Mouse (Mus musculus) stomach, postnatal 0 days (tissue): ENCODE data around the gene Rfx8.

Experiments used
- CTCF ChIP-seq: IDR thresholded peaks from 2 replicates; pipeline ENCODE4 v1.5.1; 2016; ENCODE audit warnings: antibody characterized with exemption, low read depth, mild to moderate bottlenecking, moderate library complexity
- EP300 ChIP-seq: optimal IDR thresholded peaks from 2 replicates; pipeline ENCODE3; 2016; ENCODE audit warnings: antibody characterized with exemption

DNA sequence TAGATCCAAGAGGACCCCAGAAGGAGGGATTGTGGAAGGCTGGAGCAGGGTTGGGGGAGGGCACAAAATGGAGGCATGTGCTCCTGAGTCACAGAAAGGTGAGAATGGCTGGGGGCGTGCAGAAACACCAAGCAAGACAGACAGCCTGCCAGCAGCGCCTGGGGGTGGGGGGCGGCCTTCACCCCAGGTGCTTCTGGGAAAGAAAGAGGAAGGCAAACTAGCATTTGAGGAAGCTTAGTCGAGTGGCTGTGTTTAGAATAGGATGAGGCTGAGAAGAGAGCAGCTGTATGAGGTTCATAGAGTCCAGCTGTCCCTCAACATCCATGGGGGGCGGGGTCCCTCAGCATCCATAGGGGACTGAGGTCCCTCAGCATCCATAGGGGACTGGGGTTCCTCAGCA, 12.0 kb downstream of the Rfx8 start:
- TF ChIP-seq CTCF, result no peak
- TF ChIP-seq EP300, result no peak
